Mouse (Mus musculus) central nervous system, embryonic 11.5 days (tissue): ENCODE results near the gene Ubxn10. TPM values are rescaled to one million over a fixed set of nuclear protein-coding genes. Genes with fewer than 3 reads are reported as not detected.

Experiments
- polyA plus RNA-seq: library from polyadenylated mRNA; depleted of rRNA; stranded (reverse); fragments of >200 nt; gene quantifications from 2 replicates; pipeline ENCODE4 v1.2.3, GENCODE M21; 2012; rRNA removed

Ubxn10 gene
- polyA plus RNA-seq, result 0.98 and 1.5 TPM in 2 replicates

GRCm38 (mm10) chr4:138737031-138737430 is at the start of gene Ubxn10:
Gene Ubxn10 (minus strand): TSS chr4:138737167.

GRCm38 (mm10) chr4:138775435-138775834 is 38.5 kb upstream of the Ubxn10 start, which contains the start of gene Pla2g2d:
Gene Pla2g2d (plus strand): TSS chr4:138775735.

GRCm38 (mm10) chr4:138757416-138757815 is 20.4 kb upstream of the Ubxn10 start, which contains the start of gene Pla2g2f:
Gene Pla2g2f (minus strand): TSS chr4:138757626.

GRCm38 (mm10) chr4:138724354-138725126 is 12.4 kb downstream of the Ubxn10 start, which contains the start of gene Pla2g2c:
Gene Pla2g2c (plus strand): TSS chr4:138724792.

Other genes starting within 250 kb of the Ubxn10 start
- gene Vwa5b1, start 101.3 kb downstream of the Ubxn10 start, polyA plus RNA-seq, result 0.20 and 0.37 TPM in 2 replicates
- gene Pla2g2c, start 12.4 kb downstream of the Ubxn10 start, polyA plus RNA-seq, result 0.68 and 0.73 TPM in 2 replicates
- gene Pla2g2f, start 20.5 kb upstream of the Ubxn10 start, polyA plus RNA-seq, result 0.19 and 0.25 TPM in 2 replicates
- 0.22 and 0.24 TPM in 2 replicates for gene Pla2g2d, start 38.6 kb upstream of the Ubxn10 start, polyA plus RNA-seq
- 0.17 and 0.53 TPM in 2 replicates for gene Pla2g5, start 126.3 kb upstream of the Ubxn10 start, polyA plus RNA-seq
- not detected in 2 replicates for gene Gm13030, start 136.8 kb upstream of the Ubxn10 start, polyA plus RNA-seq
- not detected in 2 replicates for gene Pla2g2e, start 140.8 kb upstream of the Ubxn10 start, polyA plus RNA-seq
- 7.8 and 9.4 TPM in 2 replicates for gene Otud3, start 176.8 kb upstream of the Ubxn10 start, polyA plus RNA-seq
- gene Rnf186, start 229.9 kb upstream of the Ubxn10 start, polyA plus RNA-seq, result 0.05 TPM in 1 of 2 replicates, not detected in the other
- gene Tmco4, start 235.7 kb upstream of the Ubxn10 start, polyA plus RNA-seq, result 0.85 and 1.8 TPM in 2 replicates